Mouse (Mus musculus) embryo, embryonic 11 days (tissue): ENCODE measurements at regions not wholly inside any gene's neighbourhood (a gene's known extent, or its start where the extent isn't known, plus 50 kb on each side); places are given as distances from the start of the nearest gene placed in this dataset.
A peak's percentile ranks its signal among the peaks of the same experiment; 100 is the strongest.

Source experiments
- DNase-seq: peaks from one replicate; pipeline ENCODE4 v3.0.0-alpha.2; 2015

DNA sequence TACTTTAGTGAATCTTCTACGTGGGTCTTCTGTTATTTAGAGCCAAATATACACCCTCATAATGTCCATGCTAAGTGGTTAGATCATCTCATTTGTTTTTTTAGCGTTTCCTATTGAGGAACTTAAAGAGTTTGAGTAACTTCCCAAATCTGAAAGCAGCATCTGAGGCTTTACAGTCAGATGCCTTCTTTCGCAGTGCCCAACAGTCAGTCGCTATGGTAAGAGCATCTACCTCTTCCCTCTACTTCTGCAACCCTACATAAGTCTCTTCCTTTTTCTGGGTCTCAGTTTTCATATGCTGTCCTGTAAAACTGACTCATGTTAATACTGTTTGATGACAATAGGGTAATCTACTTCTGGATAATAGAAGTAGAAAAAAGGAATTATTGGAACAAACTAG lies 146.8 kb downstream of the Ktn1 start:
- no peak for DNase-seq

DNA sequence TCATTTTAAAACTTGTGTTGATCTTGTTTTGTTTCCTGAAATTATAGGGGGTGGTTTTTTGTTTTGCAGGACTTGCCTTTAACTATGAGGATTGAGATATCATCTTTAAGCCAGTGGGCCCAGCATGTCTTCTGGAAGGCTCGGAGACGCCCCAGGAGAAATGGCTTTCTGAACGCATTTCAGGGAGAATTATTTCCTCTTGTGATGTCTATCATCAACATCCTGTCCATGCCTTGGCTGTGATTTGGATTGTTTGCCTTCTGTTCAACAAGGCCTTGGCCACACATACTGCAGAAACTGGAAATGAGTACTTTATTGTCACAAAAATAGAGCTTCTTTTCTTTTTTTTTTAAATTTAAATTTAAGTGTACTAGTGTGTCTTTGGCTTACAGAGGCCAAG lies 150.0 kb downstream of the Ktn1 start:
- DNase-seq: no peak

- DNase-seq: no peak
Measured at GRCm38 (mm10) chr14:47799564-47799963, 151.3 kb downstream of the Ktn1 start.

GRCm38 (mm10) chr14:47805202-47805601 lies 157.0 kb downstream of the Ktn1 start:
- DNase-seq: no peak

GRCm38 (mm10) chr14:47805771-47806535 lies 157.7 kb downstream of the Ktn1 start:
- peak; percentile 68 for DNase-seq

GRCm38 (mm10) chr14:47808097-47808910 lies 160.1 kb downstream of the Ktn1 start:
- peak; percentile 43 for DNase-seq

GRCm38 (mm10) chr14:47818224-47818623 lies 170.0 kb downstream of the Ktn1 start:
- DNase-seq: no peak

GRCm38 (mm10) chr14:47818641-47819040 lies 170.4 kb downstream of the Ktn1 start:
- no peak for DNase-seq

DNA sequence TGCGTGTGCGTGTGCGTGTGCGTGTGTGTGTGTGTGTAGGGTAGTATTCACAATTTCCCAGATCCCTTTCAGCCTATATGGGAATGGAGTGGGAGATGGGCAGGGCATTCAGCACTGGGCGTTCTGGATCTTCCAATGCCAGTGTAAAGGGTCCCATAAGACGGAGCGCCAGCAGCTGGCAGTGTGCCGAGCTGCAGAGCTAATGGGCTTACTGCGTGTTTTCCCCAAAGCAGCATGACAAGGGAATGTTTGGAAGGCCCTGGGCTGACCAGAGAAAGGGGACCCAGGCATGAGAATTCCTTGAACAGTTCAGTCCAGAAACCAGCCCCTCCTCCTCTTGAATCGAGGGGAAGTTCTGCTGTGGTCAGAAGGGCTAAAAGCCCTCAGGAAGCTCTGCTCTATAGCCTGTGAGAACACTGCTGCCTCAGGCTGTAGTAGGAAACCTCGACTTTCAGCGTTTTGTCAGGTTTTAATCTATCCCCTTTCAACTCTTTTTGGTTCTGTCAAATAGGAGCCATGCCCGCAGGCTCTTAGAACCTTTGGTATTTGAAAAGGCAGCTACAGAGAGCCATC lies 172.4 kb downstream of the Ktn1 start:
- DNase-seq: no peak

DNA sequence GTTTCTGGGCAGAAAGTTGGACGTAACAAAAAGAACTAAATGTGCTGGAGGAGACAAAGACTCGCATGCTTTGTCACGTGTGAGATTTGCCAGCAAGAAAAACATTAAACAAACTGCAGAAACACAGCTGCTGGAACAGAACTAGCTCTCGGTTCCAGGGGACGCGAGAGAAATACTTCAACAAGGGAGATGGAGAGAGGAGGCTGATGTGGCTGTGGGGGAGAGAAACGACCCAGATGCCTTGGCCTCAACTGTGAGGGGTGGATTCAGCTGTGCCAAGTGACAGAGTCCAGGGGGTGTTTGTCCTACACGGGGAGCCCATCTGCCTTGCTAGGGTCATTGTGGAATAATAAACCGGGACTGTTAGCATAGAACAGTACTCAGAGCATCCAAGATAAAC lies 174.9 kb downstream of the Ktn1 start:
- DNase-seq: no peak

- no peak for DNase-seq
Measured at GRCm38 (mm10) chr14:47823696-47824095, 175.4 kb downstream of the Ktn1 start.

GRCm38 (mm10) chr14:47825446-47825956 lies 177.3 kb downstream of the Ktn1 start:
- DNase-seq: no peak

DNA sequence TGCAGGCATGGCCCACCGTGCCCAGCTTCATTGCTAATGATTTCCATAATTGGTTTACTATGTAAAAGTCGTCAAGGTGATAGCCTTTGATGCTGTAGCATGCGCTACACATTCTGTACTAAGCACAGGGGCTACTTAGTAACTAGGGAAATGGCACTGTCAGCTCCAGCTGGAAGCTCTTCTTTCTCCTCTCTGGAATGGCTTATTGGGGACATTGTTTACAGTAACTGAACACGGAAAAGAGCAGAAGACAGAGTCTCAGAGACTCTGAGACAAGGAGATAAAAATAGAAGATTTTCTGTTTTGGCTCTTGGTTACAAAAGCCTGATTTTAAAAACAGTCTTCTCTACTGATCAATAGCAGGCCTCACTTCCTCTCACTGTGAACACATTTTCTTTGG lies 178.3 kb downstream of the Ktn1 start:
- DNase-seq: no peak

DNA sequence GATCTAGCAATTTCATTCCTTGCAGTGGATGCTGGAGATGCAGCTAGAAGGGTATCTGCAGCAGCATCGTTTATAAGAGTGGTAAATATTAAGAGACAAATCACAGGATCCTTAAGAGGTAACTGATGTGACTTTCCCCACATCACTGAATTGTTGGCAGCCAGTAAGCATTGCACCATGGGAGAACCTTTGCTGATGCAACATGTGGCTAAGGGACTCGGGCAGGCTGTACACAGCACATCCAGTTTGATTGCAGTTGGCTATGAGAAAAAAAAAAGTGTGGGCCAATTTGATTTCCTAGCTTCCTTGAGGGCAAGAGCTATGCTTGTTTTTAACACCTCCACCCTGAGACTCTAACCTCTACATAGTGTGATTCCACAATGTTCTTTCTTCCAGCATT lies 179.4 kb downstream of the Ktn1 start:
- no peak for DNase-seq

DNA sequence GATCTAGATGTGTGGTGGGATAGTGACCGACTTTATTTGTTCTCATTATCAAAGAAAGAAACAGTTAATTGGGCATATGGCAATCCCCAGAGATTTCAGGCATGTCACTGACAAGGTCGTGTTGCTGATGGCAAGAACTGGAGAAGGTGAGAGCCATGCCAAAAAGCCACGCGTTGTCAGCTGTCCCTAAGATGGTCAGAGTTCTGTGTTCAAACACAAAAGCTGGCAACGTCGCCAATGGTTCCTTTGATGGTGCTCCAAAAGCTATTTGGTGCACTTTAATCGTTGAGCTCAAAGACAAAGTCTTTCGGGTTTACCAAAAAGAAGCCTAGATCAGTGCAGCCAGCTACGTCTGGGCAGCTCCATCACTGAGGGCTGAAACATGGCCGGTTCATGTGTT lies 185.4 kb downstream of the Ktn1 start:
- DNase-seq: no peak

DNA sequence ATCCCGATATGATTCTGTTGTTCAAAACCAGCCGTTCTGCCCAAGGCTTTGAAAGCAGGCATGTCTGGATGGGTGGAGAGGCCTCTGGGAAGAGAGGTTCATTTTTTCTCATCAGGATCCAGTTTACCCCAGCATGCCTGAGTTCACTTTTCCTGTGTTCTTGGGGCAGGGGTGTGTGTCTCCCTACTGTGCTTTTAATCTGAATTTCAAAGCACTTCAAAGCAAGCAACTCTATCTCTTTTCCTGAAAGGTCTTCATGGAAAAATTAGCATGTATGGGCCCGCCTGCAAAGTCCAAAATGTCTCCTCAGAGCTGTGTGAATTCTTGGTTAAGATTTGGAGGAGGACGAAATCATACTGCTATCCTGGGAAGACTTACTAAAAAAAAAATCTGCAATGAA lies 187.2 kb downstream of the Ktn1 start:
- DNase-seq: no peak

- DNase-seq: peak; percentile 25
Measured at GRCm38 (mm10) chr14:47839493-47840215, 191.4 kb downstream of the Ktn1 start.

DNA sequence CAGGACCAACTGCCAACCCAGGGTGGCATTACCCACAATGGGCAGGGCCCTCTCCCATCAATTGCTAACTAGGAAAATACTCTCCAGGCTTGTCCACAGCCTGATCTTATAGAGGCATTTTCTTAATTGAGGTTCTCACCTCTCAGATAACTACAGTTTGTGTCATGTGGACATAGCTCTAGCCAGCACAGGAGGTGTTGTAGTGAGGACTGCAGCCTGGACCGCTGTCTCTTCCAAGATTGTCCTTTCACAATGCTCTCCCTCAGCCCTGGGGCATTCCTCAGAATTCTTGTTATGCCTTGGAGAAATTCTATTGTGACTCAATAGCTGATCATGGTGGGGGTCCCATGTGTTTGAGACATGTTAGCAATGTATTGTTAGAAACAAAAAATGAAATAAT lies 196.1 kb downstream of the Ktn1 start:
- DNase-seq: no peak

DNA sequence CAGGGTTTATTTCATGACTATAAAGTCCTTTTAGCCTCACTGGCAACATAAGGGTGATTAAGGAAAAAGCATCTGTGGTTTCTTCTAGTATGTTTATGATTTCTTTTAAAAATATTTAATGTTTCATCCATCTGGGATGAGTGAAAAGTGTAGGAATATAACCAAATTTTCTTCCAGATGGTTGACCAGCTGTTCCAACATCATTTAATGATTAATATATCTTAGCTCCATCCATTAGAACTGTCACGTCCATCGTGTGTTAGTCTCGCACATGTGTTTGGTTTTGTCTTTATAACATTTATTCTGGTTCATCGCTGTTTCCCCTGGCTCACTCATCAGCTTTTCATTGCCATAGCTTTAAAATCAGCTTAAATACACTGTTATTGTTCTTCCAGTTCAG lies 200.6 kb downstream of the Ktn1 start:
- no peak for DNase-seq

DNA sequence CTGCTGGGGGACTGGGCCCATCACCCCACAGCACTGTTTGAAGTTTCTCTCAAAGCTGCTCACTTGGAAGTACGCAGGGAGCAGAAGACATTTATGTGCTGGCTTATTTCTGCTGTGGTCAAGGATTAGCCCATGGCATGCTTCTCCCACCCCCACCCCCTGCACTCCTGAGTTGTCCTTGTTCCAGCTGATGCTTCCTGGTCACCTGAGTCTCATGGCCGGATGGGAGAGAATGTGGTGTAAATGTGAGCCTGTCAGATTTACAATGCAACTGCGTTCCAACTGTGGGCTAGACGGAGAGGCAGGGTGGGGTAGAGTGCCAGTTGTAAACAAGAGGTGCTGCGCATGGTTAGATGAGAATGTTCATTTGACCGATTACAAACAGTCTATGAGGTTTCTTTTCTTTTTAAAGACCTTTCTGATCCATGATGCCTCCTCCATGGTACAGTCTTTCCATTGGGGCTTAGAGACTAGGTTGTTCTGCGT lies 208.1 kb downstream of the Ktn1 start:
- no peak for DNase-seq

GRCm38 (mm10) chr14:47857271-47857670 lies 209.0 kb downstream of the Ktn1 start:
- DNase-seq: no peak

- no peak for DNase-seq
Measured at GRCm38 (mm10) chr14:47857731-47858556, 209.7 kb downstream of the Ktn1 start.
